Comparison of ENCODE assay signal across 8 mouse cellular contexts in the genomic region with DNA sequence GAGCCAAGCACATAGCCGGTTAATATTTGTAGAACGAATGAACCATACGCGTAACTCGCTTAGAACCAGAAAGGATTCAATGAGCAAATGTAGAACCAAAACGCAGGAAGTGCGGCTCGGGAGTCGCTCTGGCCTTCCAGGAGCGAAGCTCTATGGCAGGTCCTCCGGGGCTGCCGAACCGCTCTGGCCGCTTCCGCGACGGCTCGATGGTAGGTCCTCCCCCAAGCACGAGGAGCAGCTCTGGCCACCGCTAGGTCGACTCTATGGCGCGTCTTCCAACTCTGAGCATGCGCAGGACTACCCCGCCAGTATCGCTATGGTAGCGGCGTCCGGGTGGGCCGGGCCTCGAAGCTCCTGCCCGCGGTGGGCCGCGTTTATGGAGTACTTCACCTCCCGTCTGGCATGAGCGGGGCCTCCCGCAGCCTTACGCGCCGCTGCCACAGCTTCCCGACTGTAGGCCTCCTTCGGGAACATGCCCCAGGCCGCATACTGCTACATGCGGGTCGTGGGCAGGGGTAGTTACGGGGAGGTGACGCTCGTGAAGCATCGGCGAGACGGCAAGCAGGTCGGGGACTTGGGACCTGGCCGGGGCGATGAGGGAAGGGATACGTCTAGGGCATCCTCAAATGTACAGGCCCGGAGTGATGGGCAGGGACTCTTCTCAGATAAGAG. TPM values are rescaled to one million over a fixed set of nuclear protein-coding genes. Genes with fewer than 3 reads are reported as not detected.
DNase-seq lines count a peak whose midpoint lies in the region; ATAC-seq lines count a peak whose summit lies in the region.

A gene (plus strand): TSS at position 224 of the 672 bp plus-strand sequence.

- ATAC-seq in megakaryocyte progenitor cell, adult 5-6 weeks (replicated peaks; ENCODE audit: poor library complexity): peak; percentile 99

- DNase-seq in adipocyte (ENCODE audit: low spot score): peak; percentile 88
- DNase-seq in embryo, embryonic 10 days (ENCODE audit: low spot score): peak; percentile 99
- peak; percentile 91 for DNase-seq in gastrocnemius, postnatal 10 days
- DNase-seq in induced T-regulatory cell, adult 2 months (ENCODE audit: low read depth): peak; percentile 94
- DNase-seq in left cerebral cortex, adult 9 months (ENCODE audit: low spot score in 2 of 2): peak; percentile 92 to 97
- DNase-seq in right cerebral cortex, postnatal 14 days: peak; percentile 96
- DNase-seq in urinary bladder, postnatal 36 days (ENCODE audit: low spot score in 2 of 2): peak; percentile 90 to 96

RNA-seq across cellular contexts. Expression of the gene that starts here (rescaled TPM):
- total RNA-seq in gastrocnemius, postnatal 10 days (2021): 1 to 10 TPM; 4.6 TPM
- 8.5 and 8.8 TPM in 2 replicates for total RNA-seq in megakaryocyte progenitor cell, adult 5-6 weeks (2015)
- 12.2 and 13.8 TPM in 2 replicates for total RNA-seq in megakaryocyte progenitor cell, adult 5-6 weeks (2017)

Comparison
In these comparisons a context has a peak if more than half of its experiments do, and no peak if none do; other contexts are left out.
1. Peak in every context shown above with its lines: DNase-seq and ATAC-seq.